Mouse (Mus musculus): Measurements from ENCODE around the gene Clec16a. TPM values are rescaled to one million over a fixed set of nuclear protein-coding genes. Genes with fewer than 3 reads are reported as not detected.

The Clec16a gene
- polyA plus RNA-seq, 1 experiment from 2014 or later: 32.3 TPM

GRCm38 (mm10) chr16:10628960-10629359, 83.8 kb downstream of the Clec16a start:
- Histone ChIP-seq H3K27ac (replicated peaks; ENCODE audit: low read depth, low read length) (no peak overlapping the region), H3K27me3 (ENCODE audit: control insufficient read depth, insufficient read depth, low read length) (no peaks in the 10 kb centered on the region), H3K4me3 (ENCODE audit: low read depth, low read length) (no peak overlapping the region), H3K36me3 (ENCODE audit: control insufficient read depth, insufficient read depth, low read length) (no peaks in the 10 kb centered on the region), H3K4me2 (ENCODE audit: low read depth, severe bottlenecking) (no peak overlapping the region), H3K4me1 (ENCODE audit: control insufficient read depth, insufficient read depth, low read length) (peaks cover 2% of the 10 kb centered on the region; the same call in 1 of the 2 replicates), H3K9ac (ENCODE audit: low read length) (no peak overlapping the region), H3K9me3 (ENCODE audit: control insufficient read depth, low read length) (no peaks in the 10 kb centered on the region)
- 87% methylated on average over 3 of the region's 3 CpGs for WGBS
- DNase-seq (ENCODE audit: low spot score) (no peak), ATAC-seq (ENCODE audit: insufficient number of reproducible peaks, low FRiP score, low TSS enrichment, low read depth) (no peak)

GRCm38 (mm10) chr16:10629361-10629760, 84.2 kb downstream of the Clec16a start:
- no peak for DNase-seq (ENCODE audit: low spot score)
- H3K36me3 ChIP-seq (ENCODE audit: control insufficient read depth, insufficient read depth, low read length): no peaks in the 10 kb centered on the region
- ATAC-seq (ENCODE audit: insufficient number of reproducible peaks, low FRiP score, low TSS enrichment, low read depth): no peak
- 77% methylated on average over 3 of the region's 3 CpGs for WGBS
- no peak overlapping the region for H3K4me3 ChIP-seq (ENCODE audit: low read depth, low read length)
- H3K4me2 ChIP-seq (ENCODE audit: low read depth, severe bottlenecking): no peak overlapping the region
- H3K27ac ChIP-seq (replicated peaks; ENCODE audit: low read depth, low read length): no peak overlapping the region
- H3K27me3 ChIP-seq (ENCODE audit: control insufficient read depth, insufficient read depth, low read length): no peaks in the 10 kb centered on the region
- peaks cover 6% of the 10 kb centered on the region; the same call in 1 of the 2 replicates for H3K4me1 ChIP-seq (ENCODE audit: control insufficient read depth, insufficient read depth, low read length)
- no peak overlapping the region for H3K9ac ChIP-seq (ENCODE audit: low read length)
- no peaks in the 10 kb centered on the region for H3K9me3 ChIP-seq (ENCODE audit: control insufficient read depth, low read length)

- 0 out of 2 replicates have a peak overlapping the region, but pooled peaks have one; percentile 22 for H3K27ac ChIP-seq (replicated peaks; ENCODE audit: low read depth, low read length)
- no peaks in the 10 kb centered on the region for H3K27me3 ChIP-seq (ENCODE audit: control insufficient read depth, insufficient read depth, low read length)
- 47% methylated on average over 3 of the region's 3 CpGs for WGBS
- H3K4me1 ChIP-seq (ENCODE audit: control insufficient read depth, insufficient read depth, low read length): peaks cover 20% of the 10 kb centered on the region; the same call in 1 of the 2 replicates
- H3K9ac ChIP-seq (ENCODE audit: low read length): no peak overlapping the region
- H3K4me3 ChIP-seq (ENCODE audit: low read depth, low read length): no peak overlapping the region
- H3K4me2 ChIP-seq (ENCODE audit: low read depth, severe bottlenecking): no peak overlapping the region
- DNase-seq (ENCODE audit: low spot score): peak; percentile 54
- ATAC-seq (ENCODE audit: insufficient number of reproducible peaks, low FRiP score, low TSS enrichment, low read depth): no peak
- H3K36me3 ChIP-seq (ENCODE audit: control insufficient read depth, insufficient read depth, low read length): no peaks in the 10 kb centered on the region
- H3K9me3 ChIP-seq (ENCODE audit: control insufficient read depth, low read length): no peaks in the 10 kb centered on the region
Measured at GRCm38 (mm10) chr16:10634940-10635339, 89.8 kb downstream of the Clec16a start.

GRCm38 (mm10) chr16:10637898-10638297, 92.8 kb downstream of the Clec16a start:
- no peak overlapping the region for H3K4me3 ChIP-seq (ENCODE audit: low read depth, low read length)
- no peak for ATAC-seq (ENCODE audit: insufficient number of reproducible peaks, low FRiP score, low TSS enrichment, low read depth)
- no peak for DNase-seq (ENCODE audit: low spot score)
- peak overlapping the region; percentile 26; the same call in 1 of the 2 replicates for H3K27ac ChIP-seq (replicated peaks; ENCODE audit: low read depth, low read length)
- no peaks in the 10 kb centered on the region for H3K9me3 ChIP-seq (ENCODE audit: control insufficient read depth, low read length)
- H3K27me3 ChIP-seq (ENCODE audit: control insufficient read depth, insufficient read depth, low read length): no peaks in the 10 kb centered on the region
- no peak overlapping the region for H3K4me2 ChIP-seq (ENCODE audit: low read depth, severe bottlenecking)
- peaks cover 23% of the 10 kb centered on the region; the same call in 1 of the 2 replicates for H3K4me1 ChIP-seq (ENCODE audit: control insufficient read depth, insufficient read depth, low read length)
- WGBS: 49% methylated on average over 3 of the region's 3 CpGs
- H3K9ac ChIP-seq (ENCODE audit: low read length): no peak overlapping the region
- no peaks in the 10 kb centered on the region for H3K36me3 ChIP-seq (ENCODE audit: control insufficient read depth, insufficient read depth, low read length)

GRCm38 (mm10) chr16:10639111-10639889, 94.2 kb downstream of the Clec16a start:
- 79% methylated on average over 13 of the region's 13 CpGs for WGBS
- no peak for ATAC-seq (ENCODE audit: insufficient number of reproducible peaks, low FRiP score, low TSS enrichment, low read depth)

GRCm38 (mm10) chr16:10640041-10640440, 94.9 kb downstream of the Clec16a start:
- no peaks in the 10 kb centered on the region for H3K27me3 ChIP-seq (ENCODE audit: control insufficient read depth, insufficient read depth, low read length)
- no peak overlapping the region for H3K9ac ChIP-seq (ENCODE audit: low read length)
- peaks cover 12% of the 10 kb centered on the region; the same call in 1 of the 2 replicates for H3K4me1 ChIP-seq (ENCODE audit: control insufficient read depth, insufficient read depth, low read length)
- no peaks in the 10 kb centered on the region for H3K36me3 ChIP-seq (ENCODE audit: control insufficient read depth, insufficient read depth, low read length)
- no peak overlapping the region for H3K4me3 ChIP-seq (ENCODE audit: low read depth, low read length)
- H3K4me2 ChIP-seq (ENCODE audit: low read depth, severe bottlenecking): no peak overlapping the region
- WGBS: 6% methylated on average over 5 of the region's 5 CpGs
- H3K27ac ChIP-seq (replicated peaks; ENCODE audit: low read depth, low read length): no peak overlapping the region
- no peaks in the 10 kb centered on the region for H3K9me3 ChIP-seq (ENCODE audit: control insufficient read depth, low read length)
- DNase-seq (ENCODE audit: low spot score) (peak; percentile 88), ATAC-seq (ENCODE audit: insufficient number of reproducible peaks, low FRiP score, low TSS enrichment, low read depth) (peak; percentile 32; the same call in 1 of the 2 replicates)

More at GRCm38 (mm10) chr16:10639111-10639889, 94.2 kb downstream of the Clec16a start:
- Histone ChIP-seq H3K9me3 (ENCODE audit: control insufficient read depth, low read length) (no peaks in the 10 kb centered on the region), H3K36me3 (ENCODE audit: control insufficient read depth, insufficient read depth, low read length) (no peaks in the 10 kb centered on the region), H3K4me1 (ENCODE audit: control insufficient read depth, insufficient read depth, low read length) (peaks cover 17% of the 10 kb centered on the region; the same call in 1 of the 2 replicates), H3K4me3 (ENCODE audit: low read depth, low read length) (no peak overlapping the region), H3K27me3 (ENCODE audit: control insufficient read depth, insufficient read depth, low read length) (no peaks in the 10 kb centered on the region), H3K9ac (ENCODE audit: low read length) (no peak overlapping the region), H3K27ac (replicated peaks; ENCODE audit: low read depth, low read length) (no peak overlapping the region), H3K4me2 (ENCODE audit: low read depth, severe bottlenecking) (no peak overlapping the region)
- no peak for DNase-seq (ENCODE audit: low spot score)

GRCm38 (mm10) chr16:10641146-10641545, 96.0 kb downstream of the Clec16a start:
- Histone ChIP-seq H3K4me1 (ENCODE audit: control insufficient read depth, insufficient read depth, low read length) (0 out of 2 replicates have a peak, but pooled peaks cover 7% of the 10 kb centered on the region), H3K9me3 (ENCODE audit: control insufficient read depth, low read length) (no peaks in the 10 kb centered on the region), H3K9ac (ENCODE audit: low read length) (no peak overlapping the region), H3K27ac (replicated peaks; ENCODE audit: low read depth, low read length) (no peak overlapping the region), H3K36me3 (ENCODE audit: control insufficient read depth, insufficient read depth, low read length) (no peaks in the 10 kb centered on the region), H3K27me3 (ENCODE audit: control insufficient read depth, insufficient read depth, low read length) (no peaks in the 10 kb centered on the region), H3K4me2 (ENCODE audit: low read depth, severe bottlenecking) (no peak overlapping the region), H3K4me3 (ENCODE audit: low read depth, low read length) (no peak overlapping the region)
- 73% methylated on average over 1 of the region's 1 CpGs for WGBS
- no peak for ATAC-seq (ENCODE audit: insufficient number of reproducible peaks, low FRiP score, low TSS enrichment, low read depth)
- DNase-seq (ENCODE audit: low spot score): no peak

GRCm38 (mm10) chr16:10642857-10643633, 97.9 kb downstream of the Clec16a start:
- Histone ChIP-seq H3K27me3 (ENCODE audit: control insufficient read depth, insufficient read depth, low read length) (no peaks in the 10 kb centered on the region), H3K9me3 (ENCODE audit: control insufficient read depth, low read length) (no peaks in the 10 kb centered on the region), H3K36me3 (ENCODE audit: control insufficient read depth, insufficient read depth, low read length) (no peaks in the 10 kb centered on the region), H3K4me2 (ENCODE audit: low read depth, severe bottlenecking) (no peak overlapping the region), H3K4me1 (ENCODE audit: control insufficient read depth, insufficient read depth, low read length) (0 out of 2 replicates have a peak, but pooled peaks cover 4% of the 10 kb centered on the region), H3K4me3 (ENCODE audit: low read depth, low read length) (no peak overlapping the region), H3K9ac (ENCODE audit: low read length) (no peak overlapping the region), H3K27ac (replicated peaks; ENCODE audit: low read depth, low read length) (no peak overlapping the region)
- 58% methylated on average over 4 of the region's 4 CpGs for WGBS
- no peak for DNase-seq (ENCODE audit: low spot score)
- ATAC-seq (ENCODE audit: insufficient number of reproducible peaks, low FRiP score, low TSS enrichment, low read depth): no peak
